Mouse (Mus musculus) CH12.LX (cell line): ENCODE results near the gene Rasip1. TPM values are rescaled to one million over a fixed set of nuclear protein-coding genes. Genes with fewer than 3 reads are reported as not detected.
A peak's percentile ranks its signal among the peaks of the same experiment; 100 is the strongest.

Experiments
- DNase-seq: peaks from one replicate; pipeline ENCODE4 v3.0.0-alpha.2; 2013; ENCODE audit errors: extremely low read depth
- H3K27ac ChIP-seq: 2 replicates; pipeline ENCODE4 v1.5.1; 2012; ENCODE audit warnings: low read depth, mild to moderate bottlenecking, control low read depth, moderate library complexity; ENCODE audit not compliant: insufficient read depth
- H3K27me3 ChIP-seq: replicated peaks from 2 replicates; pipeline ENCODE3; 2012; ENCODE audit warnings: inconsistent platforms
- H3K36me3 ChIP-seq, 2 experiments: replicated peaks in 1 of 2; 2 replicates each; pipeline versions ENCODE3 to v1.6.1; 2012; ENCODE audit warnings: inconsistent platforms in 1 of 2, low read length in 1 of 2, mild to moderate bottlenecking in 1 of 2, mixed read lengths in 1 of 2, moderate library complexity in 1 of 2; ENCODE audit not compliant: control insufficient read depth in 1 of 2, insufficient read depth in 1 of 2
- H3K4me1 ChIP-seq, 2 experiments: 2 replicates each; pipeline ENCODE4 v1.6.1; 2012; ENCODE audit warnings: inconsistent platforms in 1 of 2, moderate library complexity in 1 of 2; ENCODE audit not compliant: insufficient read depth in 2 of 2, control insufficient read depth in 1 of 2
- H3K4me2 ChIP-seq: 2 replicates; pipeline ENCODE4 v1.6.1; 2012; ENCODE audit warnings: low read depth, mild to moderate bottlenecking, control low read depth; ENCODE audit not compliant: poor library complexity, insufficient read depth, severe bottlenecking
- H3K4me3 ChIP-seq, 3 experiments: fragments of 150-350 bp in 1 of 3; sonication (generic) in 1 of 3; replicated peaks in 1 of 3; 2 replicates each; pipeline versions ENCODE3 to v1.5.1; 2011 to 2012; ENCODE audit warnings: low read depth in 2 of 3, low read length in 2 of 3, mild to moderate bottlenecking in 2 of 3, moderate library complexity in 2 of 3, control low read depth in 1 of 3, improper control_type of control experiment in 1 of 3, inconsistent platforms in 1 of 3, mixed read lengths in 1 of 3; ENCODE audit not compliant: poor library complexity in 1 of 3
- H3K79me2 ChIP-seq: replicated peaks from 2 replicates; pipeline ENCODE4 v1.6.1; 2012; ENCODE audit warnings: mild to moderate bottlenecking, moderate library complexity; ENCODE audit not compliant: control insufficient read depth, poor library complexity, insufficient read depth, severe bottlenecking; ENCODE audit errors: extremely low read depth
- H3K9ac ChIP-seq: 2 replicates; pipeline ENCODE4 v1.6.1; 2012; ENCODE audit warnings: low read depth, mild to moderate bottlenecking, control low read depth, moderate library complexity; ENCODE audit not compliant: insufficient read depth
- H3K9me3 ChIP-seq: replicated peaks from 2 replicates; pipeline ENCODE3; 2012; ENCODE audit warnings: low read length, inconsistent platforms, mixed read lengths
- BHLHE40 ChIP-seq: IDR thresholded peaks from 2 replicates; pipeline ENCODE4 v1.6.1; 2011; ENCODE audit warnings: mild to moderate bottlenecking, low read depth, low read length, improper control_type of control experiment
- CTCF ChIP-seq, 2 experiments: IDR thresholded peaks in 1 of 2; conservative IDR thresholded peaks in 1 of 2; 2 replicates each; pipeline ENCODE4 v1.5.1; 2011 to 2012; ENCODE audit warnings: low read depth in 2 of 2, low read length in 2 of 2, improper control_type of control experiment in 1 of 2, inconsistent platforms in 1 of 2, mild to moderate bottlenecking in 1 of 2, moderate library complexity in 1 of 2
- EP300 ChIP-seq: IDR thresholded peaks from 2 replicates; pipeline ENCODE4 v1.6.1; 2011; ENCODE audit warnings: low read length, improper control_type of control experiment
- ETS1 ChIP-seq: conservative IDR thresholded peaks from 2 replicates; pipeline ENCODE4 v1.6.1; 2012; ENCODE audit warnings: low read depth, mild to moderate bottlenecking, inconsistent platforms, low read length, improper control_type of control experiment, moderate library complexity
- GABPA ChIP-seq: IDR thresholded peaks from 2 replicates; pipeline ENCODE4 v1.6.1; 2012; ENCODE audit warnings: low read depth, low read length, improper control_type of control experiment, inconsistent platforms; ENCODE audit not compliant: insufficient replicate concordance
- HCFC1 ChIP-seq: IDR thresholded peaks from 2 replicates; pipeline ENCODE4 v1.6.1; 2012; ENCODE audit warnings: low read depth, mild to moderate bottlenecking, inconsistent platforms, low read length, improper control_type of control experiment
- IRF4 ChIP-seq: IDR thresholded peaks from 2 replicates; pipeline ENCODE4 v1.6.1; 2014; ENCODE audit warnings: low read depth, mild to moderate bottlenecking, inconsistent platforms, low read length, improper control_type of control experiment
- JUN ChIP-seq: IDR thresholded peaks from 2 replicates; pipeline ENCODE4 v1.6.1; 2011; ENCODE audit warnings: low read depth, mild to moderate bottlenecking, low read length, improper control_type of control experiment, moderate library complexity; ENCODE audit not compliant: insufficient read depth
- KAT2A ChIP-seq: IDR thresholded peaks from 2 replicates; pipeline ENCODE4 v1.6.1; 2012; ENCODE audit warnings: low read length, improper control_type of control experiment, inconsistent platforms; ENCODE audit not compliant: insufficient replicate concordance
- MAFK ChIP-seq: IDR thresholded peaks from 2 replicates; pipeline ENCODE4 v1.6.1; 2011; ENCODE audit warnings: low read length, improper control_type of control experiment; ENCODE audit not compliant: insufficient replicate concordance
- MEF2A ChIP-seq: IDR thresholded peaks from 2 replicates; pipeline ENCODE4 v1.6.1; 2014; ENCODE audit warnings: low read depth, mild to moderate bottlenecking, inconsistent platforms, low read length, improper control_type of control experiment, borderline replicate concordance
- MYC ChIP-seq: IDR thresholded peaks from 2 replicates; pipeline ENCODE4 v1.6.1; 2011; ENCODE audit warnings: low read depth, mild to moderate bottlenecking, improper control_type of control experiment, low read length
- NRF1 ChIP-seq: IDR thresholded peaks from 2 replicates; pipeline ENCODE4 v1.6.1; 2014; ENCODE audit warnings: low read depth, mild to moderate bottlenecking, inconsistent platforms, low read length, improper control_type of control experiment, moderate library complexity
- PAX5 ChIP-seq: IDR thresholded peaks from 2 replicates; pipeline ENCODE4 v1.6.1; 2012; ENCODE audit warnings: low read length, inconsistent platforms, mixed read lengths
- POLR2A ChIP-seq: IDR thresholded peaks from 2 replicates; pipeline ENCODE4 v1.6.1; 2011; ENCODE audit warnings: low read depth, mild to moderate bottlenecking, improper control_type of control experiment, low read length
- RAD21 ChIP-seq: IDR thresholded peaks from 2 replicates; pipeline ENCODE4 v1.6.1; 2011; ENCODE audit warnings: low read depth, mild to moderate bottlenecking, low read length, improper control_type of control experiment, moderate library complexity
- RCOR1 ChIP-seq: conservative IDR thresholded peaks from 2 replicates; pipeline ENCODE4 v1.6.1; 2012; ENCODE audit warnings: low read depth, mild to moderate bottlenecking, inconsistent platforms, low read length, improper control_type of control experiment
- SMC3 ChIP-seq: IDR thresholded peaks from 2 replicates; pipeline ENCODE4 v1.6.1; 2011; ENCODE audit warnings: low read depth, low read length, improper control_type of control experiment
- USF2 ChIP-seq: conservative IDR thresholded peaks from 2 replicates; pipeline ENCODE4 v1.6.1; 2011; ENCODE audit warnings: low read depth, low read length, improper control_type of control experiment
- ZKSCAN1 ChIP-seq: IDR thresholded peaks from 2 replicates; pipeline ENCODE4 v1.6.1; 2012; ENCODE audit warnings: low read depth, inconsistent platforms, low read length, improper control_type of control experiment, borderline replicate concordance
- ZNF384 ChIP-seq: IDR thresholded peaks from 2 replicates; pipeline ENCODE4 v1.6.1; 2012; ENCODE audit warnings: low read depth, low read length, improper control_type of control experiment, inconsistent platforms
- dilution Hi-C: fragments of 300-500 bp; cut with MboI; formaldehyde crosslinking; loops from 2 replicates; pipeline ENCODE4 v1.14.3; 2020; ENCODE audit warnings: low sequenced_read_pairs; ENCODE audit not compliant: extremely low pct_unique_long_range_greater_than_20kb, extremely low pct_ligation_motif_present
- in situ Hi-C: fragments of 300-500 bp; cut with MboI; formaldehyde crosslinking; loops from 3 replicates; pipeline ENCODE4 v1.14.3; 2019; ENCODE audit warnings: low sequenced_read_pairs, low pct_ligation_motif_present, low pct_unique_long_range_greater_than_20kb, mixed read lengths
- polyA plus RNA-seq: library from polyadenylated mRNA; unstranded; fragments of >175 nt; gene quantifications from 2 replicates; pipeline ENCODE4 v1.2.1, GENCODE M21; 2012; ENCODE audit warnings: low read depth; ENCODE audit not compliant: insufficient read length
- total RNA-seq, 2 experiments: library from RNA; depleted of rRNA; stranded (reverse); fragments of 300-350 nt in 1 of 2; fragments of >200 nt in 1 of 2; gene quantifications; 2 replicates each; pipeline ENCODE4 v1.2.3; 2012 to 2014

Rasip1 gene
- total and polyA plus RNA-seq, 3 experiments: 0.46 to 2.9 (median 0.77) TPM

DNA sequence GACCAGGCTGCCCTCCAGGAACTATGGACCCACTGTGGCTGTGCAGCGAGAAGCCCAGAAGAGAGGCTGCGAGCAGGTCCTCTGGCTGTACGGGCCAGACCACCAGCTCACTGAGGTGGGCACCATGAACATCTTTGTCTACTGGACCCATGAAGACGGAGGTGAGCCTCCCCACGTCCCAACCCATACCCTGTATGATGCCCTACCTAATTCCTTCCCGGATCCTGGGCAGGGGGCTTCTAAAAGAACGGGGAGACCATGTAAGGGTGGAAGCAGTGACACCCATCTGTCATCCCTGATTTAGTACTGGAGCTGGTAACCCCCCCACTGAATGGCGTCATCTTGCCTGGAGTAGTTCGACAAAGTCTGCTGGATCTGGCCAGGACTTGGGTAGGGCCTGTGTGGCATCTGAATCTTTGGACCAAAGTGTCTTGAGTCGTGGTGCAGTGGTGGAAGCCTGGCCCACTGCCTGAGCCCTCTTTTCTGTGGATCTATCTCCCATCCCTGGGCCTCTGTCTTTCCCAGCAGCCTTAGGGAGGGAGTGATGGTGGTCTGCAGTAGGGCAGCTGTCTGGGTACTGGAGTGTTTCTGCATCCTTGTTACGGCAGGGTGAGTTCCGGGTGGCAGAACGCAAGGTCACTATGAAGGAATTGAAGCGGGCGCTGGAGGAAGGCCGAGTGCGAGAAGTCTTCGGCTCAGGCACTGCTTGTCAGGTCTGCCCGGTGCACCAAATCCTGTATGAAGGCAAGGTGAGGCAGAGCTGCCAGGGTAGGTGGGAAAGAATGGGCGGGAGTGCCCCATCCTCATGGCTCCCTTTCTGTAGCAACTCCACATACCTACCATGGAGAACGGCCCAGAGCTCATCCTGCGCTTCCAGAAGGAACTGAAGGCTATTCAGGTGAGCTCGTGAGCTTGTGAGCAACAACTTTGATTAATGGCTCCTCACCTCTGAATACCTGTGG is 39.4 kb upstream of the Rasip1 start:
- Histone ChIP-seq H3K27ac (no peak overlapping the region), H3K9ac (no peak overlapping the region), H3K4me3 (no peak overlapping the region), H3K27me3 (no peaks in the 10 kb centered on the region), H3K4me1 (peaks cover 0 to 28% of the 10 kb centered on the region in 2 experiments; a peak in 3 of 4 replicates), H3K36me3 (peaks cover 22 to 60% of the 10 kb centered on the region in 2 experiments), H3K9me3 (no peaks in the 10 kb centered on the region), H3K79me2 (no peaks in the 10 kb centered on the region), H3K4me2 (no peak overlapping the region)
- dilution Hi-C loops: no loop called here
- TF ChIP-seq POLR2A: no peak
- no peak for TF ChIP-seq RCOR1
- TF ChIP-seq ETS1: no peak
- TF ChIP-seq ZKSCAN1: no peak
- TF ChIP-seq EP300: no peak
- no peak for TF ChIP-seq HCFC1
- TF ChIP-seq IRF4: no peak
- no peak for TF ChIP-seq JUN
- TF ChIP-seq USF2: no peak
- TF ChIP-seq BHLHE40: no peak
- TF ChIP-seq GABPA: no peak
- no peak for DNase-seq
- in situ Hi-C loops: loop anchor here (10.0 kb wide), 1 partner anchor 63 kb away; the partner anchor contains the start of genes Plekha4 and Ppp1r15a

- peak overlapping the region in 1 of 3 experiments; percentile 14 for H3K4me3 ChIP-seq
- peaks cover 0 to 32% of the 10 kb centered on the region in 2 experiments; a peak in 3 of 4 replicates for H3K4me1 ChIP-seq
- dilution Hi-C loops: no loop called here
- DNase-seq: peak; percentile 80
- no peaks in the 10 kb centered on the region for H3K9me3 ChIP-seq
- H3K27ac ChIP-seq: no peak overlapping the region
- no peak overlapping the region for H3K9ac ChIP-seq
- H3K4me2 ChIP-seq: no peak overlapping the region
- in situ Hi-C loops: loop anchor here (10.0 kb wide), 1 partner anchor 64 kb away; the partner anchor contains the start of genes Plekha4 and Ppp1r15a
- peak; percentile 85; the same call in 1 of the 2 replicates for TF ChIP-seq KAT2A
- TF ChIP-seq CTCF (conservative IDR thresholded peaks at IDR 0.05 in 1 of 2, IDR thresholded peaks at IDR 0.05 in 1 of 2; ENCODE audit: low read depth in 2 of 2, low read length in 2 of 2): peak; percentile 40 to 86; a peak in 2 of 4 replicates
- TF ChIP-seq HCFC1: peak; percentile 96
- TF ChIP-seq SMC3: peak; percentile 79
- TF ChIP-seq MEF2A: 0 out of 2 replicates have a peak, but pooled peaks have one; percentile 11
- TF ChIP-seq ZNF384: no peak
- TF ChIP-seq MYC: peak; percentile 22; the same call in 1 of the 2 replicates
- no peak for TF ChIP-seq MAFK
- TF ChIP-seq RAD21: peak; percentile 75
- TF ChIP-seq PAX5: no peak
- peak; percentile 15; the same call in 1 of the 2 replicates for TF ChIP-seq NRF1
- no peaks in the 10 kb centered on the region for H3K27me3 ChIP-seq
- no peaks in the 10 kb centered on the region for H3K79me2 ChIP-seq
- H3K36me3 ChIP-seq: peaks cover 22 to 54% of the 10 kb centered on the region in 2 experiments
Measured at GRCm38 (mm10) chr7:45589173-45589572, 38.1 kb upstream of the Rasip1 start.
